Mouse (Mus musculus): ENCODE data around the gene 4933407L21Rik. TPM values are rescaled to one million over a fixed set of nuclear protein-coding genes. Genes with fewer than 3 reads are reported as not detected.

Gene 4933407L21Rik
- polyA plus RNA-seq, 1 experiment from 2014 or later, result not detected

DNA sequence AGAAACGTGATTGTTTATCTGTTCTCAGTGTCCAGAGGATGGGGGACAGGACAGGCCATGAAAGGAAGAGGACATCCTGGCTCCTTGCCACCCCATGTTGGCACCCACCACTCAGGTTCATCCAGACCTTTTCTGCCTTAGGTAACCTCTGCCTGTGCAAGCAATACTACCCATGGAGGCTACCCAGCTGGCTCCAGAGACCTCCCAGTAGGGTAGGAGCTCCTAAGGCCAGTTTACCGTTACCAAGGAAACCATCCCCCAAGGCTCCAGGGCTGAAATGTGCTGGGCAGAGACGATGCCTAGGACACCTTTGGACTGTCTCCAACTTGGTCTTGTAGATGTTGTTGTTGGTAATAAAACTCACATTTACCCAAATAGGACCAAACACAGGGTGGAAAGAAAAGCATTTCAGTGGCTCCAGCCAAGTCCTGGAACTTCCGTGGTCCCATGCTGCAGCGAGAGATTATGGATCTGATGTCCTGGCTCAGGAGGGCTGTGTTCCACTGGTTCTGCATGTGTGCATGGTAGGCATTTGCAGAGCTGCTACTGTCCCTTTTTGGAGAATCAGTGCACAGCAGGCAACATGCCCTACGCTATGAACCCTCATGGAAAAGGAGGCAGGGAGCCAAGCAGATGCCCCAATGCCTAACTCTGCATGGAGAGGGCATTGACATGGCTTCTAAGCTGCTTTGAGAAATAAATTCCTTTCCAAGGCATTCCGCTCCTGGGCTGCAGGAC, 6.0 kb upstream of the 4933407L21Rik start:
- H3K9me3 ChIP-seq (replicated peaks; ENCODE audit: control insufficient read depth, low read length), result no peaks in the 10 kb centered on the region
- H3K4me3 ChIP-seq (ENCODE audit: low read depth, low read length), result no peak overlapping the region
- no peak for ATAC-seq (replicated peaks; ENCODE audit: insufficient number of reproducible peaks, low FRiP score, low TSS enrichment, low read depth)
- no peak overlapping the region for H3K4me2 ChIP-seq (ENCODE audit: low read depth, low read length)
- 75% methylated on average over 7 of the region's 7 CpGs for WGBS
- no peaks in the 10 kb centered on the region for H3K36me3 ChIP-seq (replicated peaks; ENCODE audit: control insufficient read depth, insufficient read depth, low read depth, low read length)
- H3K4me1 ChIP-seq (ENCODE audit: control insufficient read depth, insufficient read depth, low read length), result no peaks in the 10 kb centered on the region
- no peak for DNase-seq (ENCODE audit: low spot score)
- H3K27me3 ChIP-seq (ENCODE audit: control insufficient read depth, insufficient read depth, low read length), result no peaks in the 10 kb centered on the region
- no peak overlapping the region for H3K9ac ChIP-seq (replicated peaks; ENCODE audit: low read length)
- no peak overlapping the region for H3K27ac ChIP-seq (replicated peaks; ENCODE audit: low read depth, low read length)

DNA sequence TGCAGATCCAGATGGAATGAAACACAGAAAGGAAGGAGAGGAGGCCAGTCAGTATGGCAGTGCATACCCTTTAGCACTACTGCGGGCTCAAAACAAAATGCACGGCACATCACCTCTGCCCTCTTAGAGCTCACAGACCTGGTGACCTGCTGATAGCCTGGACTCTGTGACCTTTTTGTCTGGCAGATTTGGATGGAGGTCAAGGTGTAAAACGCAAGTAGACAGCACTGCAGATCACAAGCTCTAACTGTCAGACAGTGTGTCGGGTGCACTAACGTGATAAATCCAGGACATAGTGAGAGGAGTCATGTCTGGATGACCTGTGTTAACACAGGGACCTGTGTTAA, 5.4 kb upstream of the 4933407L21Rik start:
- Histone ChIP-seq H3K4me2 (ENCODE audit: low read depth, low read length) (no peak overlapping the region), H3K9ac (replicated peaks; ENCODE audit: low read length) (no peak overlapping the region), H3K4me1 (ENCODE audit: control insufficient read depth, insufficient read depth, low read length) (no peaks in the 10 kb centered on the region), H3K27me3 (ENCODE audit: control insufficient read depth, insufficient read depth, low read length) (no peaks in the 10 kb centered on the region), H3K9me3 (replicated peaks; ENCODE audit: control insufficient read depth, low read length) (no peaks in the 10 kb centered on the region), H3K4me3 (ENCODE audit: low read depth, low read length) (no peak overlapping the region), H3K36me3 (replicated peaks; ENCODE audit: control insufficient read depth, insufficient read depth, low read depth, low read length) (no peaks in the 10 kb centered on the region), H3K27ac (replicated peaks; ENCODE audit: low read depth, low read length) (no peak overlapping the region)
- ATAC-seq (replicated peaks; ENCODE audit: insufficient number of reproducible peaks, low FRiP score, low TSS enrichment, low read depth) (no peak), DNase-seq (ENCODE audit: low spot score) (no peak)
- 69% methylated on average over 5 of the region's 5 CpGs for WGBS

DNA sequence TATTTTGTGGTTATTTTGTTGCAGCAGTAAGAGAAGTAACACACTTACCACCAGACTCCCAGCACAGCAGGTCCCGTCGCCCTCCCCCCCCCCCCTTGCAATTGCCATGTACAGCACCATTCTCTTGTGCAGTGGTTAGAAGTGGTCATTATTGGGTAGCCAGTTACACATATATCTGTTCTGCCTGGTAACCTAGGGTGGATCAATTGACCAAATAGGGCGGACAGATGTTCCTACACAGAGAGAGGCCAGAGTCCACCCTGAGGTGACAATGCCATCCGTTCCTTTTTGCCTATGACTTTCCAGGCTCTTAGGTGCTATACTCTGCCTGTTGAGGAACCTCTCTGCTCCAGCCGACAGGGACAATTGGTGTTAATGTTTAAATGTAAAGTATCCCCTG, 3.1 kb upstream of the 4933407L21Rik start:
- ATAC-seq (replicated peaks; ENCODE audit: insufficient number of reproducible peaks, low FRiP score, low TSS enrichment, low read depth), result no peak
- Histone ChIP-seq H3K9me3 (replicated peaks; ENCODE audit: control insufficient read depth, low read length) (no peaks in the 10 kb centered on the region), H3K36me3 (replicated peaks; ENCODE audit: control insufficient read depth, insufficient read depth, low read depth, low read length) (no peaks in the 10 kb centered on the region), H3K9ac (replicated peaks; ENCODE audit: low read length) (no peak overlapping the region), H3K4me2 (ENCODE audit: low read depth, low read length) (no peak overlapping the region), H3K27me3 (ENCODE audit: control insufficient read depth, insufficient read depth, low read length) (no peaks in the 10 kb centered on the region), H3K4me3 (ENCODE audit: low read depth, low read length) (no peak overlapping the region), H3K27ac (replicated peaks; ENCODE audit: low read depth, low read length) (no peak overlapping the region), H3K4me1 (ENCODE audit: control insufficient read depth, insufficient read depth, low read length) (no peaks in the 10 kb centered on the region)
- WGBS, result 80% methylated on average over 5 of the region's 5 CpGs
- DNase-seq (ENCODE audit: low spot score), result no peak

DNA sequence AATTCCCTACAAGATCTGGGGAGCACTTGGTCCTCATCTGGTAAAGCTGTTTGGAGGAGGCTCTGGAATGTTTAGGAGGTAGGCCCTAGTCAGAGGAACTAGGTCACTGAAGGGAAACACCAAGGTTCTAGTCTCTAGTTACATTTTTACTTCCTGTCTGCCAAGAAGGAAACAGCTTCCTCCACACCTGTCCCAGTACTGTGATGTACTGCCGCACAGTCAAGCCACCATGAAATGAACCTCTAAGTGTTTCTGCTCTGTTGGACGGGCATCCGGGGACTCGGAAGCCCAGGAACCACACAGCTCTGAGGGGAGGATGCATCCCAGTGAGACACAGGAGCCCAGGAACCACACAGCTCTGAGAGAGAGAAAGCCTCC, 394 bp downstream of the 4933407L21Rik start:
- no peaks in the 10 kb centered on the region for H3K4me1 ChIP-seq (ENCODE audit: control insufficient read depth, insufficient read depth, low read length)
- DNase-seq (ENCODE audit: low spot score), result no peak
- H3K27ac ChIP-seq (replicated peaks; ENCODE audit: low read depth, low read length), result no peak overlapping the region
- H3K9ac ChIP-seq (replicated peaks; ENCODE audit: low read length), result no peak overlapping the region
- no peak overlapping the region for H3K4me2 ChIP-seq (ENCODE audit: low read depth, low read length)
- H3K4me3 ChIP-seq (ENCODE audit: low read depth, low read length), result no peak overlapping the region
- no peaks in the 10 kb centered on the region for H3K9me3 ChIP-seq (replicated peaks; ENCODE audit: control insufficient read depth, low read length)
- no peaks in the 10 kb centered on the region for H3K27me3 ChIP-seq (ENCODE audit: control insufficient read depth, insufficient read depth, low read length)
- ATAC-seq (replicated peaks; ENCODE audit: insufficient number of reproducible peaks, low FRiP score, low TSS enrichment, low read depth), result no peak
- 73% methylated on average over 4 of the region's 4 CpGs for WGBS
- H3K36me3 ChIP-seq (replicated peaks; ENCODE audit: control insufficient read depth, insufficient read depth, low read depth, low read length), result no peaks in the 10 kb centered on the region

DNA sequence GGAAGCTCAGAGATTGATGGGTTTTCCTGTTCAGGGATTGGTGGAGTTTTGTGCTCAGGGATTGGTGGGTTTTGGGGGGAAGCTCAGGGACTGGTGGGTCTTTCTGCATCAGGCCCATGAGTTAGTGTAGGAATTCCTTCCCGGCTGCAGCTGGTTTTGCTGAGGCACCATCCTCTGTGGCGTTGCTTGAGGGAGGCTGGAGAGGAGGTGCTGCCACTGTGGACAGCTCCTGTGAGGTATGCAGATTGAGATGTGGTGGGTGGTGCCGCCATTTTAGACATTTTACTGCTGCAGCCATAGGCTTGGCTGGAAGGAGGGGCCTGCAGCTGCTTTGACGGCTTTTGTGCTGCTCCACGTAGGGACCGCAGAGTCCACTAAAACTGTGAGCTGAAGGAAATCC, 1.1 kb downstream of the 4933407L21Rik start:
- DNase-seq (ENCODE audit: low spot score) (no peak), ATAC-seq (replicated peaks; ENCODE audit: insufficient number of reproducible peaks, low FRiP score, low TSS enrichment, low read depth) (no peak)
- H3K36me3 ChIP-seq (replicated peaks; ENCODE audit: control insufficient read depth, insufficient read depth, low read depth, low read length), result no peaks in the 10 kb centered on the region
- no peaks in the 10 kb centered on the region for H3K27me3 ChIP-seq (ENCODE audit: control insufficient read depth, insufficient read depth, low read length)
- no peak overlapping the region for H3K4me2 ChIP-seq (ENCODE audit: low read depth, low read length)
- no peak overlapping the region for H3K4me3 ChIP-seq (ENCODE audit: low read depth, low read length)
- no peak overlapping the region for H3K27ac ChIP-seq (replicated peaks; ENCODE audit: low read depth, low read length)
- no peak overlapping the region for H3K9ac ChIP-seq (replicated peaks; ENCODE audit: low read length)
- 86% methylated on average over 6 of the region's 6 CpGs for WGBS
- H3K9me3 ChIP-seq (replicated peaks; ENCODE audit: control insufficient read depth, low read length), result no peaks in the 10 kb centered on the region
- 0 out of 2 replicates have a peak, but pooled peaks cover 2% of the 10 kb centered on the region for H3K4me1 ChIP-seq (ENCODE audit: control insufficient read depth, insufficient read depth, low read length)

DNA sequence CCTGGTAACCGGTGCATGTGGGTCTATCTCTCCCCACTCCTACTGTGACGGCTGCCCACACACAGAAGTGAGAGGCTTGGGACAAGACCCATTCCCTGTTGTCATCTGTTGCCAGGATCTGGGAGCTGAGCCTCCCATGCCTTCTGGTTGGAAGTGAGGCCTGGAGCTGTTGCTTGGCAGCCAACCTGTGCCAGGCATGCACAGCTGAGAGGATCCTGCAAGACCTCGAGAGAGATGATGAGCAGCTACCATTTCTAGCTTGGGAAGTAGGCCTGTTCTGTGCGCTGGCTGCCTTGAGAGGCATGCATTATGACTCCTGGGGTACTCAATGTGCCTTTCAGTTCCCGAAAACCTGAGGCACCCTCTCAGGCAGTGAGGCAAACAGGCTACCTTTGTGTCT, 2.9 kb downstream of the 4933407L21Rik start:
- DNase-seq (ENCODE audit: low spot score) (no peak), ATAC-seq (replicated peaks; ENCODE audit: insufficient number of reproducible peaks, low FRiP score, low TSS enrichment, low read depth) (no peak)
- H3K36me3 ChIP-seq (replicated peaks; ENCODE audit: control insufficient read depth, insufficient read depth, low read depth, low read length), result no peaks in the 10 kb centered on the region
- H3K9me3 ChIP-seq (replicated peaks; ENCODE audit: control insufficient read depth, low read length), result no peaks in the 10 kb centered on the region
- H3K27me3 ChIP-seq (ENCODE audit: control insufficient read depth, insufficient read depth, low read length), result no peaks in the 10 kb centered on the region
- WGBS, result 80% methylated on average over 5 of the region's 5 CpGs
- 0 out of 2 replicates have a peak, but pooled peaks cover 2% of the 10 kb centered on the region for H3K4me1 ChIP-seq (ENCODE audit: control insufficient read depth, insufficient read depth, low read length)
- no peak overlapping the region for H3K4me3 ChIP-seq (ENCODE audit: low read depth, low read length)
- H3K27ac ChIP-seq (replicated peaks; ENCODE audit: low read depth, low read length), result no peak overlapping the region
- no peak overlapping the region for H3K9ac ChIP-seq (replicated peaks; ENCODE audit: low read length)
- no peak overlapping the region for H3K4me2 ChIP-seq (ENCODE audit: low read depth, low read length)

DNA sequence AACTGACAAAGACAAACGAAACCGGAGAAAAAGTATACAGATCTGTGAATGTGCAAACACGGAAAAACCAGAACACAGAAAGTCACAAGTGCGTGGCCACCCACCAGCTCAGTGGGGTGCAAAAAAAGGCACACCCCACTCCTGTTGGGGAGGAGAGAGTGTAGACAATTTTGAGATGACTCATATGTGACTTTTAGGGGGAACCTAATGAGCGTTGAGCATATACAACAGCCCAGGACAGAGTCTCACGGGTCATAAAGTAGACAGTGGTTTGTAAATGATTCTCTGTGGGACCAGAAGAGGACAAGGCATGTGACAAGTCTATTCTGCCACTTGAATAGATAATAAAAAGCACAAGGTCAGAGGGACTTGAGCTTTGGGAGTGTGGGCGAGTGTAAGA, 4.9 kb downstream of the 4933407L21Rik start:
- Histone ChIP-seq H3K27me3 (ENCODE audit: control insufficient read depth, insufficient read depth, low read length) (no peaks in the 10 kb centered on the region), H3K36me3 (replicated peaks; ENCODE audit: control insufficient read depth, insufficient read depth, low read depth, low read length) (no peaks in the 10 kb centered on the region), H3K9me3 (replicated peaks; ENCODE audit: control insufficient read depth, low read length) (no peaks in the 10 kb centered on the region), H3K27ac (replicated peaks; ENCODE audit: low read depth, low read length) (no peak overlapping the region), H3K4me1 (ENCODE audit: control insufficient read depth, insufficient read depth, low read length) (0 out of 2 replicates have a peak, but pooled peaks cover 2% of the 10 kb centered on the region), H3K4me2 (ENCODE audit: low read depth, low read length) (no peak overlapping the region), H3K9ac (replicated peaks; ENCODE audit: low read length) (no peak overlapping the region), H3K4me3 (ENCODE audit: low read depth, low read length) (no peak overlapping the region)
- no peak for ATAC-seq (replicated peaks; ENCODE audit: insufficient number of reproducible peaks, low FRiP score, low TSS enrichment, low read depth)
- 30% methylated on average over 7 of the region's 7 CpGs for WGBS
- DNase-seq (ENCODE audit: low spot score), result no peak

DNA sequence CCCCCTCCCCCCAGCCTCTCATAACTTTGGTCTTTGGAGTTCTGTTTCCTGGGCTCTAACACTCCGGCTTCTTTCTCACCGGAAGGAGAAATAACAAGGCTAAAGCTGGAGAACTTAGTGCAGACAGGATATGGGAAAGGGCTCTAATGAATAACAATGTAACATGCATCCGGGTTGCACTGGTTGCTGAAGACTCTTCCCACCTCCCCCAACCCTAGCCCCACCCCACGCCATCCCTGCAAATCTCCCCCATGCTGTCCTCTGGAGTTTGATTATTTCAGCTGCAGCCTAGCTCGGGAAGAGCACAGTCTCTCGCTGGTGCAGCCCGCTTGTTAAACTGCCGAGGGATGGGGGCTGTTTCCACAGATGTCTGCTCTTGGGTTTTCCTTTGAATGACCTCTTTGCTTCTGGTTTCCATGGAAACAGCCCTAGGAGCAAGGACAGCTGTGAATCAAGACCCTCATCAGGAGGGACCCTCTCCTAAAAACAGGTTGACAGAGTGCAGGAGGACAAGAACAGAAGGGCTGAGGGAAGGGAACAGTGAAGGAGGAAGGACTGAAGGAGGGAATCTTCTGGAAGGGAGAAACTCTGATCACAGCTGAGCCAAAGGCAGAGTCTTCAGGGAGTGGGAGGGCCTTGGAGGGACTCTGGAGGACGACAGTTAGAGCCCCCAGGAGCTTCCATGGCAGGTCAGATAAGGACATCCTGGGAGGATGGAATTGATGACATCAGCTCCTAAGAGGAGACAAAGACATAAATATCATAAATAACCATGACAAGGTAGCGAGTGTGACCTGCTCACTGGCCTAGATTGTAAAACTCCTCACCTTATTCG, 5.6 kb downstream of the 4933407L21Rik start:
- no peaks in the 10 kb centered on the region for H3K9me3 ChIP-seq (replicated peaks; ENCODE audit: control insufficient read depth, low read length)
- no peak overlapping the region for H3K4me3 ChIP-seq (ENCODE audit: low read depth, low read length)
- WGBS, result 20% methylated on average over 11 of the region's 11 CpGs
- DNase-seq (ENCODE audit: low spot score), result peak; percentile 64
- H3K9ac ChIP-seq (replicated peaks; ENCODE audit: low read length), result no peak overlapping the region
- 0 out of 2 replicates have a peak overlapping the region, but pooled peaks have one; percentile 5 for H3K4me2 ChIP-seq (ENCODE audit: low read depth, low read length)
- 0 out of 2 replicates have a peak, but pooled peaks cover 2% of the 10 kb centered on the region for H3K4me1 ChIP-seq (ENCODE audit: control insufficient read depth, insufficient read depth, low read length)
- peak; percentile 49; the same call in 1 of the 2 replicates for ATAC-seq (replicated peaks; ENCODE audit: insufficient number of reproducible peaks, low FRiP score, low TSS enrichment, low read depth)
- no peaks in the 10 kb centered on the region for H3K27me3 ChIP-seq (ENCODE audit: control insufficient read depth, insufficient read depth, low read length)
- H3K27ac ChIP-seq (replicated peaks; ENCODE audit: low read depth, low read length), result no peak overlapping the region
- no peaks in the 10 kb centered on the region for H3K36me3 ChIP-seq (replicated peaks; ENCODE audit: control insufficient read depth, insufficient read depth, low read depth, low read length)

All from embryonic facial prominence, embryonic 11.5 days (tissue).